Mouse (Mus musculus) left cerebral cortex, postnatal 4 days (tissue): ENCODE measurements at regions not wholly inside any gene's neighbourhood (a gene's known extent, or its start where the extent isn't known, plus 50 kb on each side); places are given as distances from the start of the nearest gene placed in this dataset.

Experiments used
- DNase-seq: peaks from one replicate; pipeline ENCODE4 v3.0.0-alpha.2; 2022
- intact Hi-C: fragments of 180-260 bp; cut with DNase I; formaldehyde crosslinking; loops from one replicate; pipeline ENCODE4 v1.15.1; 2025

GRCm38 (mm10) chr15:11716168-11716842 lies 190.8 kb downstream of the Npr3 start:
- DNase-seq: no peak
- intact Hi-C loops: no loop called here

GRCm38 (mm10) chr15:11712481-11713274 lies 194.4 kb downstream of the Npr3 start:
- DNase-seq: no peak
- intact Hi-C loops: no loop called here

- intact Hi-C loops: no loop called here
- no peak for DNase-seq
Observed at GRCm38 (mm10) chr15:11701246-11701645, 205.8 kb downstream of the Npr3 start.

GRCm38 (mm10) chr15:11699929-11700328 lies 207.2 kb downstream of the Npr3 start:
- intact Hi-C loops: loop anchor here (10.0 kb wide), 1 partner anchor 105 kb away; no protein-coding TSS in a partner anchor
- DNase-seq: no peak

- no peak for DNase-seq
- intact Hi-C loops: loop anchor here (10.0 kb wide), 1 partner anchor 102 kb away; no protein-coding TSS in a partner anchor
Observed at GRCm38 (mm10) chr15:11697060-11697459, 210.0 kb downstream of the Npr3 start.

GRCm38 (mm10) chr15:11693772-11694270 lies 213.3 kb downstream of the Npr3 start:
- intact Hi-C loops: loop anchor here (10.0 kb wide), 1 partner anchor 99 kb away; no protein-coding TSS in a partner anchor
- DNase-seq: no peak

GRCm38 (mm10) chr15:11664839-11665379 lies 242.2 kb downstream of the Npr3 start:
- intact Hi-C loops: no loop called here
- DNase-seq: no peak

GRCm38 (mm10) chr15:11655168-11655567 lies 251.9 kb downstream of the Npr3 start:
- intact Hi-C loops: no loop called here
- DNase-seq: no peak

- DNase-seq: no peak
Observed at GRCm38 (mm10) chr15:11646241-11646640, 246.8 kb upstream of the Tars start.

GRCm38 (mm10) chr15:11644779-11645178 lies 245.3 kb upstream of the Tars start:
- intact Hi-C loops: no loop called here
- DNase-seq: no peak

More at GRCm38 (mm10) chr15:11646241-11646640, 246.8 kb upstream of the Tars start:
- intact Hi-C loops: no loop called here

GRCm38 (mm10) chr15:11630654-11631053 lies 231.2 kb upstream of the Tars start:
- no peak for DNase-seq
- intact Hi-C loops: no loop called here

- intact Hi-C loops: no loop called here
- no peak for DNase-seq
Observed at GRCm38 (mm10) chr15:11626433-11626832, 227.0 kb upstream of the Tars start.

GRCm38 (mm10) chr15:11612416-11612815 lies 213.0 kb upstream of the Tars start:
- intact Hi-C loops: no loop called here
- no peak for DNase-seq

- intact Hi-C loops: no loop called here
- no peak for DNase-seq
Observed at GRCm38 (mm10) chr15:11610043-11610670, 210.7 kb upstream of the Tars start.

GRCm38 (mm10) chr15:11607489-11607888 lies 208.0 kb upstream of the Tars start:
- intact Hi-C loops: no loop called here
- no peak for DNase-seq

GRCm38 (mm10) chr15:11605677-11606076 lies 206.2 kb upstream of the Tars start:
- DNase-seq: no peak

GRCm38 (mm10) chr15:11597021-11597420 lies 197.6 kb upstream of the Tars start:
- intact Hi-C loops: loop anchor here (10.0 kb wide), 2 partner anchors 98 to 182 kb away; no protein-coding TSS in a partner anchor
- DNase-seq: no peak

More at GRCm38 (mm10) chr15:11605677-11606076, 206.2 kb upstream of the Tars start:
- intact Hi-C loops: no loop called here

- intact Hi-C loops: loop anchor here (2.0 to 10.0 kb wide), 4 partner anchors 104 to 376 kb away; partner anchors contain the start of gene Npr3
Observed at GRCm38 (mm10) chr15:11590542-11591116, 191.2 kb upstream of the Tars start.

GRCm38 (mm10) chr15:11589795-11590194 lies 190.3 kb upstream of the Tars start:
- DNase-seq: no peak
- intact Hi-C loops: loop anchor here (2.0 to 10.0 kb wide), 4 partner anchors 105 to 377 kb away; partner anchors contain the start of gene Npr3

More at GRCm38 (mm10) chr15:11590542-11591116, 191.2 kb upstream of the Tars start:
- peak; percentile 3 for DNase-seq

GRCm38 (mm10) chr15:11586384-11586783 lies 186.9 kb upstream of the Tars start:
- DNase-seq: no peak
- intact Hi-C loops: no loop called here
